Mouse (Mus musculus) forebrain, postnatal 0 days (tissue): ENCODE measurements at regions not wholly inside any gene's neighbourhood (a gene's known extent, or its start where the extent isn't known, plus 50 kb on each side); places are given as distances from the start of the nearest gene placed in this dataset.
A peak's percentile ranks its signal among the peaks of the same experiment; 100 is the strongest.

Experiments
- ATAC-seq: fragments of 200-750 bp; cut with Nextera tagmentation; 2 replicates; pipeline ENCODE4 v1.8.0; 2017; ENCODE audit warnings: mild to moderate bottlenecking, moderate library complexity
- DNase-seq: peaks from one replicate; pipeline ENCODE4 v3.0.0-alpha.2; 2015
- H3K27ac ChIP-seq: fragments of 300-500 bp; sonication (generic); 2 replicates; pipeline ENCODE4 v1.5.1; 2014; ENCODE audit warnings: low read depth, mild to moderate bottlenecking, antibody characterized with exemption, low read length, moderate library complexity, mixed read lengths
- H3K27me3 ChIP-seq: fragments of 300-500 bp; sonication (generic); 2 replicates; pipeline ENCODE4 v1.6.1; 2014; ENCODE audit warnings: mild to moderate bottlenecking, low read length, mixed read lengths; ENCODE audit not compliant: insufficient read depth
- H3K36me3 ChIP-seq: fragments of 300-500 bp; sonication (generic); 2 replicates; pipeline ENCODE4 v1.6.1; 2014; ENCODE audit warnings: mild to moderate bottlenecking, moderate library complexity; ENCODE audit not compliant: insufficient read depth
- H3K4me1 ChIP-seq: fragments of 300-500 bp; sonication (generic); 2 replicates; pipeline ENCODE4 v1.6.1; 2014; ENCODE audit warnings: antibody characterized with exemption; ENCODE audit not compliant: insufficient read depth
- H3K4me2 ChIP-seq: fragments of 300-500 bp; sonication (generic); 2 replicates; pipeline ENCODE4 v1.6.1; 2014; ENCODE audit warnings: low read depth, mild to moderate bottlenecking, moderate library complexity
- H3K4me3 ChIP-seq: fragments of 300-500 bp; sonication (generic); 2 replicates; pipeline ENCODE4 v1.5.1; 2014; ENCODE audit warnings: low read depth, low read length, mixed read lengths
- H3K9ac ChIP-seq: fragments of 300-500 bp; sonication (generic); 2 replicates; pipeline ENCODE4 v1.6.1; 2014; ENCODE audit warnings: mild to moderate bottlenecking
- H3K9me3 ChIP-seq: fragments of 300-500 bp; sonication (generic); 2 replicates; pipeline ENCODE4 v1.6.1; 2016; ENCODE audit warnings: low read length
- CTCF ChIP-seq: sonication (generic); IDR thresholded peaks from 2 replicates; pipeline ENCODE4 v1.5.1; 2016; ENCODE audit warnings: antibody characterized with exemption, control low read depth, low read depth
- WGBS: fragments of 180-500 bp; shearing (Covaris S2); extraction: QIAGEN DNeasy Blood & Tissue Kit; methylation state at CpG from one replicate; pipeline ENCODE4 v1.1.7; 2014; 5-methylcytosine and 5-hydroxymethylcytosine counted together

DNA sequence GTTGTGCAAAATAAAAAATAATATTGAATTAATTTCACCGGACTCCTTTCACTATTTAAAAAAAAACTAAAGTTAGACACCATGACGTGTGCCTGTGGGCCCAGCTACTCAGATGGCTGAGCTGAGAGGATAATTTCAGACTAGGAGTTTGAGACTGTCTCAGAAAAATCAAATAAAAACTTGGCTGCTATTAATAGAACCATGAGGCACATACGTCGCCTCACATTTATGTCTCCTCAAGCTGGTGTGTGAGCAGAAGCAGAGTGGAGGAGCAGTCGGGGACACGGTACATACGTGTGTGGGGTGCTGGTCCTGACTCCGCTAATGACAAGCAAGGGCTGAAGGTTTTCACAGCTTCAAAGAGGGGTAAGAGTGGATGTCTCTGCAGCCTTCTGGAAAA, 52.8 kb upstream of the Dmrtb1 start:
- H3K4me2 ChIP-seq = no peak overlapping the region
- TF ChIP-seq CTCF = no peak
- H3K9me3 ChIP-seq = no peaks in the 10 kb centered on the region
- no peak overlapping the region for H3K27ac ChIP-seq
- no peaks in the 10 kb centered on the region for H3K27me3 ChIP-seq
- no peak overlapping the region for H3K4me3 ChIP-seq
- ATAC-seq (peak; percentile 38), DNase-seq (no peak)
- WGBS = 58% methylated on average over 8 of the region's 8 CpGs
- peaks cover 4% of the 10 kb centered on the region for H3K4me1 ChIP-seq
- H3K36me3 ChIP-seq = no peaks in the 10 kb centered on the region
- H3K9ac ChIP-seq = no peak overlapping the region

- Histone ChIP-seq H3K27me3 (no peaks in the 10 kb centered on the region), H3K4me1 (peaks cover 4% of the 10 kb centered on the region), H3K9ac (no peak overlapping the region), H3K27ac (no peak overlapping the region), H3K36me3 (no peaks in the 10 kb centered on the region), H3K9me3 (no peaks in the 10 kb centered on the region), H3K4me2 (no peak overlapping the region), H3K4me3 (no peak overlapping the region)
- peak; percentile 97 for TF ChIP-seq CTCF
- ATAC-seq (peak; percentile 77), DNase-seq (peak; percentile 91)
- WGBS = 6% methylated on average over 6 of the region's 6 CpGs
Measured at GRCm38 (mm10) chr4:107737907-107738306, 53.9 kb upstream of the Dmrtb1 start.

DNA sequence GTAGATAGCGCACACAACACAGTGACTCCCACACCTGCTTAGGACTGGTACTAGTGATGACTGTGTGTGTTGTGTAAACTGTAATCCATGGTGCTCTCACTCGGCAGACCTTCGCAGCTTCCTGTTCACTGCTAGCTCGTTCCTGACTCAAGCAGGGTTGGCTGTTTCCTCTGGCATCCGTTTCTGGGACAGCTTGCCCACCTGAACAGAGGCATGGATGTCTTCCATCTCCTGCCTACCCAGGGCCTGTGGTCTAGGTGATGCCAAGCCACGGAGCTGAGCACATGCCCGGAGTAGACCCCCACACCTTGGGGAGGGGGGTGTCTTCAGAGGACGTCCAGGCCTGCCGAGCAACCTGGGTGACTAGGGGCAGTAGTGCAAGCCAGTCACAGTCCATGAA, 54.7 kb upstream of the Dmrtb1 start:
- no peak overlapping the region for H3K4me2 ChIP-seq
- no peak for ATAC-seq
- DNase-seq = no peak
- H3K9me3 ChIP-seq = no peaks in the 10 kb centered on the region
- no peaks in the 10 kb centered on the region for H3K27me3 ChIP-seq
- 66% methylated on average over 9 of the region's 9 CpGs for WGBS
- H3K36me3 ChIP-seq = no peaks in the 10 kb centered on the region
- H3K9ac ChIP-seq = no peak overlapping the region
- H3K4me3 ChIP-seq = no peak overlapping the region
- no peak overlapping the region for H3K27ac ChIP-seq
- TF ChIP-seq CTCF = no peak
- H3K4me1 ChIP-seq = peaks cover 4% of the 10 kb centered on the region

- 35% methylated on average over 6 of the region's 6 CpGs for WGBS
- DNase-seq (no peak), ATAC-seq (peak; percentile 49)
- Histone ChIP-seq H3K27ac (peak overlapping the region; percentile 57), H3K27me3 (no peaks in the 10 kb centered on the region), H3K4me3 (no peak overlapping the region), H3K9me3 (no peaks in the 10 kb centered on the region), H3K9ac (no peak overlapping the region), H3K4me2 (no peak overlapping the region), H3K4me1 (peaks cover 4% of the 10 kb centered on the region), H3K36me3 (no peaks in the 10 kb centered on the region)
- TF ChIP-seq CTCF = no peak
Measured at GRCm38 (mm10) chr4:107739789-107740405, 55.9 kb upstream of the Dmrtb1 start.

- WGBS = 40% methylated on average over 2 of the region's 2 CpGs
- Histone ChIP-seq H3K4me1 (no peaks in the 10 kb centered on the region; the same call in 1 of the 2 replicates), H3K4me2 (no peak overlapping the region), H3K27me3 (no peaks in the 10 kb centered on the region), H3K27ac (no peak overlapping the region), H3K4me3 (no peak overlapping the region), H3K9ac (no peak overlapping the region), H3K36me3 (no peaks in the 10 kb centered on the region), H3K9me3 (no peaks in the 10 kb centered on the region)
- no peak for DNase-seq
- no peak for TF ChIP-seq CTCF
- no peak for ATAC-seq
Measured at GRCm38 (mm10) chr4:107743646-107744045, 58.4 kb upstream of the Lrp8 start.

GRCm38 (mm10) chr4:107746366-107746765, 55.7 kb upstream of the Lrp8 start:
- no peaks in the 10 kb centered on the region for H3K4me1 ChIP-seq
- ATAC-seq = no peak
- H3K9me3 ChIP-seq = no peaks in the 10 kb centered on the region
- no peaks in the 10 kb centered on the region for H3K27me3 ChIP-seq
- no peaks in the 10 kb centered on the region for H3K36me3 ChIP-seq
- DNase-seq = no peak
- WGBS = 83% methylated on average over 3 of the region's 3 CpGs
- no peak for TF ChIP-seq CTCF
- H3K9ac ChIP-seq = no peak overlapping the region
- H3K4me2 ChIP-seq = no peak overlapping the region
- H3K4me3 ChIP-seq = no peak overlapping the region
- H3K27ac ChIP-seq = no peak overlapping the region

GRCm38 (mm10) chr4:107746923-107747431, 55.1 kb upstream of the Lrp8 start:
- H3K27me3 ChIP-seq = no peaks in the 10 kb centered on the region

More at GRCm38 (mm10) chr4:107746923-107747431, 55.1 kb upstream of the Lrp8 start:
- Histone ChIP-seq H3K4me2 (no peak overlapping the region), H3K9me3 (no peaks in the 10 kb centered on the region), H3K36me3 (no peaks in the 10 kb centered on the region), H3K9ac (no peak overlapping the region), H3K4me3 (no peak overlapping the region), H3K27ac (no peak overlapping the region), H3K4me1 (no peaks in the 10 kb centered on the region)
- no peak for ATAC-seq
- 82% methylated on average over 5 of the region's 5 CpGs for WGBS
- no peak for DNase-seq
- no peak for TF ChIP-seq CTCF
